ENCODE assay signal across 10 mouse cellular contexts in the genomic region with DNA sequence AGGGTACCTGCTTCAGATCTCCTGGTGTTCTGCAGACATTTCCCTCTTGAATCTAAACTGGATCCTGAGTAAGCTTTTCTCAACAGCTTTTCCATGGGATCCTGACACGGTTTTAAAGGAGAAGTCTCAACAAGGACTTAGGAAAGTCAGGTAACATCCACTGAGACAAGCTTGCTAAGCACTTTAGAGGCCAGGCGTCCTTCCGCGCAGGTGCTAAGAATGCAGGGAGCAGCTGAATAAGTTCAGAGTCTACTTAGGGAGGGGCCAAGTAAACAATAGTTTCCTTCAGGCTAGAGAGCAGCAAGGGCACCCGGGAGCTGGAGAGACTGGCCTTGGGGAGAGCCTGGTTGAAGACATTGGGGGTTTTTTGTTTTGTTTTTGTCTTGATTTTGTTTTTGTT. TPM values are rescaled to one million over a fixed set of nuclear protein-coding genes. Genes with fewer than 3 reads are reported as not detected.
DNase-seq lines count a peak whose midpoint lies in the region; ATAC-seq and TF ChIP-seq lines count a peak whose summit lies in the region.
"Had no signal": no experiment of that assay in that cellular context is flagged by ENCODE, and none has a peak within 500 bp of the region (broad histone marks: within the 10 kb centered on the region; RNA-seq: fewer than 3 reads in every experiment).

No protein-coding gene starts in this region.

- no peaks in the 10 kb centered on the region for H3K36me3 ChIP-seq in hindbrain, embryonic 11.5 days (ENCODE audit: control insufficient read depth, insufficient read depth, low read length)
- no peaks in the 10 kb centered on the region for H3K36me3 ChIP-seq in hindbrain, embryonic 14.5 days (replicated peaks; ENCODE audit: control insufficient read depth, insufficient read depth)
- no peaks in the 10 kb centered on the region for H3K36me3 ChIP-seq in kidney, postnatal 0 days (ENCODE audit: insufficient read depth, low read length)

- ATAC-seq in hindbrain, embryonic 11.5 days (ENCODE audit: low FRiP score) = no peak
- no peak for ATAC-seq in hindbrain, embryonic 14.5 days (ENCODE audit: low FRiP score)
- peak; percentile 88 for ATAC-seq in kidney, postnatal 0 days (replicated peaks; ENCODE audit: low FRiP score, low read depth)
- ATAC-seq in activated CD4-positive, CD25-positive, alpha-beta regulatory T cell, adult 4 months = no peak

- H3K4me3 ChIP-seq in hindbrain, embryonic 11.5 days (ENCODE audit: low read depth, low read length) = no peak overlapping the region
- H3K4me3 ChIP-seq in hindbrain, embryonic 14.5 days (replicated peaks; ENCODE audit: low read length) = no peak overlapping the region
- H3K4me3 ChIP-seq in kidney, postnatal 0 days (replicated peaks; ENCODE audit: low read depth, low read length) = no peak overlapping the region

- H3K27me3 ChIP-seq in hindbrain, embryonic 11.5 days (ENCODE audit: control insufficient read depth, insufficient read depth, low read length) = no peaks in the 10 kb centered on the region
- H3K27me3 ChIP-seq in hindbrain, embryonic 14.5 days (ENCODE audit: control insufficient read depth, insufficient read depth, low read length) = no peaks in the 10 kb centered on the region
- no peaks in the 10 kb centered on the region for H3K27me3 ChIP-seq in kidney, postnatal 0 days (ENCODE audit: insufficient read depth, low read length)

- H3K9ac ChIP-seq in hindbrain, embryonic 11.5 days (ENCODE audit: low read depth, low read length) = no peak overlapping the region
- no peak overlapping the region for H3K9ac ChIP-seq in hindbrain, embryonic 14.5 days
- 0 out of 2 replicates have a peak overlapping the region, but pooled peaks have one; percentile 5 for H3K9ac ChIP-seq in kidney, postnatal 0 days (ENCODE audit: low read depth, low read length)

- no peak overlapping the region for H3K4me2 ChIP-seq in hindbrain, embryonic 11.5 days (replicated peaks; ENCODE audit: low read depth, low read length)
- H3K4me2 ChIP-seq in hindbrain, embryonic 14.5 days (replicated peaks) = no peak overlapping the region
- H3K4me2 ChIP-seq in kidney, postnatal 0 days (ENCODE audit: low read length) = peak overlapping the region; percentile 50; the same call in 1 of the 2 replicates

- no peaks in the 10 kb centered on the region for H3K9me3 ChIP-seq in hindbrain, embryonic 11.5 days (ENCODE audit: control insufficient read depth, low read length)
- no peaks in the 10 kb centered on the region for H3K9me3 ChIP-seq in hindbrain, embryonic 14.5 days (ENCODE audit: control insufficient read depth, low read length)
- no peaks in the 10 kb centered on the region for H3K9me3 ChIP-seq in kidney, postnatal 0 days (replicated peaks; ENCODE audit: low read length)

- no peak overlapping the region for H3K27ac ChIP-seq in hindbrain, embryonic 11.5 days (ENCODE audit: low read depth, low read length)
- H3K27ac ChIP-seq in hindbrain, embryonic 14.5 days = no peak overlapping the region
- peak overlapping the region; percentile 81 for H3K27ac ChIP-seq in kidney, postnatal 0 days

- DNase-seq in hindbrain, embryonic 11.5 days (ENCODE audit: low spot score) = peak; percentile 29
- DNase-seq in hindbrain, embryonic 14.5 days (ENCODE audit: low spot score) = no peak
- DNase-seq in R1 (ENCODE audit: low read depth, low spot score) (peak; percentile 91), adipocyte (ENCODE audit: low spot score) (no peak)
- DNase-seq in kidney, postnatal 0 days (ENCODE audit: low spot score) = peak; percentile 67
- DNase-seq in lung, postnatal 36 days = peak; percentile 71
- no peak for DNase-seq in layer of hippocampus, adult 8-10 months (ENCODE audit: low spot score in 2 of 2)

- H3K4me1 ChIP-seq in hindbrain, embryonic 11.5 days (replicated peaks; ENCODE audit: control insufficient read depth, insufficient read depth, low read length) = no peaks in the 10 kb centered on the region
- no peaks in the 10 kb centered on the region for H3K4me1 ChIP-seq in hindbrain, embryonic 14.5 days (replicated peaks; ENCODE audit: control insufficient read depth, insufficient read depth, low read length)
- no peaks in the 10 kb centered on the region for H3K4me1 ChIP-seq in kidney, postnatal 0 days (replicated peaks; ENCODE audit: insufficient read depth, low read length)

- TF ChIP-seq CTCF in kidney, postnatal 0 days (IDR thresholded peaks at IDR 0.05; ENCODE audit: low read depth) = no peak

- WGBS in hindbrain, embryonic 11.5 days = 13% methylated on average over 5 of the region's 5 CpGs
- WGBS in hindbrain, embryonic 14.5 days = 16% methylated on average over 5 of the region's 5 CpGs
- WGBS in kidney, postnatal 0 days = 11% methylated on average over 5 of the region's 5 CpGs

RNA-seq across cellular contexts. Expression of a gene that starts 16.8 kb away (rescaled TPM):
- polyA plus RNA-seq in hindbrain, embryonic 11.5 days (2014; fragmentation: Nextera tagmentation; extraction: Ambion mirVana) = 120 and 131 TPM in 2 replicates
- polyA plus RNA-seq in hindbrain, embryonic 14.5 days (2014; fragmentation: Nextera tagmentation; extraction: Ambion mirVana) = 355 and 384 TPM in 2 replicates
- polyA plus RNA-seq in kidney, postnatal 0 days (2015; fragmentation: Nextera tagmentation; extraction: Ambion mirVana) = 167 and 185 TPM in 2 replicates
- total RNA-seq in layer of hippocampus, adult 8-10 months (2022) = 100 to 1,000 TPM; 113 to 155 (median 140) TPM
- polyA plus RNA-seq in activated CD4-positive, CD25-positive, alpha-beta regulatory T cell, adult 4 months (2017; shearing (Covaris generic)) = 10 to 100 TPM; 23.3 to 33.2 TPM

RNA-seq across cellular contexts. Expression of a gene that starts 22.9 kb away (rescaled TPM):
- polyA plus RNA-seq in hindbrain, embryonic 11.5 days (2014; fragmentation: Nextera tagmentation; extraction: Ambion mirVana) = not detected in 2 replicates
- polyA plus RNA-seq in hindbrain, embryonic 14.5 days (2014; fragmentation: Nextera tagmentation; extraction: Ambion mirVana) = not detected in 2 replicates
- not detected in 2 replicates for polyA plus RNA-seq in kidney, postnatal 0 days (2015; fragmentation: Nextera tagmentation; extraction: Ambion mirVana)
- total RNA-seq in layer of hippocampus, adult 8-10 months (2022) = not detected
- polyA plus RNA-seq in activated CD4-positive, CD25-positive, alpha-beta regulatory T cell, adult 4 months (2017; shearing (Covaris generic)) = not detected
- total RNA-seq: adrenal gland, postnatal 4 days had no signal
- polyA plus RNA-seq: neural tube, embryonic 11.5 days had no signal

RNA-seq across cellular contexts. Expression of a gene that starts 30.6 kb away (rescaled TPM):
- polyA plus RNA-seq in hindbrain, embryonic 11.5 days (2014; fragmentation: Nextera tagmentation; extraction: Ambion mirVana) = not detected in 2 replicates
- polyA plus RNA-seq in hindbrain, embryonic 14.5 days (2014; fragmentation: Nextera tagmentation; extraction: Ambion mirVana) = not detected in 2 replicates
- not detected in 2 replicates for polyA plus RNA-seq in kidney, postnatal 0 days (2015; fragmentation: Nextera tagmentation; extraction: Ambion mirVana)
- not detected for total RNA-seq in layer of hippocampus, adult 8-10 months (2022)
- not detected for polyA plus RNA-seq in activated CD4-positive, CD25-positive, alpha-beta regulatory T cell, adult 4 months (2017; shearing (Covaris generic))
- total RNA-seq: adrenal gland, postnatal 4 days had no signal
- polyA plus RNA-seq: neural tube, embryonic 11.5 days had no signal

RNA-seq across cellular contexts. Expression of a gene that starts 40.2 kb away (rescaled TPM):
- polyA plus RNA-seq in hindbrain, embryonic 11.5 days (2014; fragmentation: Nextera tagmentation; extraction: Ambion mirVana) = not detected in 2 replicates
- not detected in 2 replicates for polyA plus RNA-seq in hindbrain, embryonic 14.5 days (2014; fragmentation: Nextera tagmentation; extraction: Ambion mirVana)
- polyA plus RNA-seq in kidney, postnatal 0 days (2015; fragmentation: Nextera tagmentation; extraction: Ambion mirVana) = not detected in 2 replicates
- total RNA-seq in layer of hippocampus, adult 8-10 months (2022) = not detected
- not detected for polyA plus RNA-seq in activated CD4-positive, CD25-positive, alpha-beta regulatory T cell, adult 4 months (2017; shearing (Covaris generic))
- total RNA-seq: adrenal gland, postnatal 4 days had no signal
- polyA plus RNA-seq: neural tube, embryonic 11.5 days had no signal

RNA-seq across cellular contexts. Expression of a gene that starts 56.0 kb away (rescaled TPM):
- polyA plus RNA-seq in hindbrain, embryonic 11.5 days (2014; fragmentation: Nextera tagmentation; extraction: Ambion mirVana) = not detected in 2 replicates
- not detected in 2 replicates for polyA plus RNA-seq in hindbrain, embryonic 14.5 days (2014; fragmentation: Nextera tagmentation; extraction: Ambion mirVana)
- not detected in 2 replicates for polyA plus RNA-seq in kidney, postnatal 0 days (2015; fragmentation: Nextera tagmentation; extraction: Ambion mirVana)
- not detected for total RNA-seq in layer of hippocampus, adult 8-10 months (2022)
- not detected for polyA plus RNA-seq in activated CD4-positive, CD25-positive, alpha-beta regulatory T cell, adult 4 months (2017; shearing (Covaris generic))
- polyA plus RNA-seq: neural tube, embryonic 11.5 days had no signal

Comparison
In these comparisons a context has a peak if more than half of its experiments do, and no peak if none do; other contexts are left out.
1. DNase-seq: peak in hindbrain, embryonic 11.5 days (single experiment), R1 (single experiment), kidney, postnatal 0 days (single experiment) and lung, postnatal 36 days (single experiment); none in hindbrain, embryonic 14.5 days (single experiment), adipocyte (single experiment) and layer of hippocampus, adult 8-10 months (0 of 2).